In genomic region chr12:100244580-100244979, GRCm38 (mm10) we compare ENCODE assay signal across 13 mouse cellular contexts. TPM values are rescaled to one million over a fixed set of nuclear protein-coding genes. Genes with fewer than 3 reads are reported as not detected.
DNase-seq lines count a peak whose midpoint lies in the region; ATAC-seq and TF ChIP-seq lines count a peak whose summit lies in the region.
"Had no signal": no experiment of that assay in that cellular context is flagged by ENCODE, and none has a peak within 500 bp of the region (broad histone marks: within the 10 kb centered on the region; RNA-seq: fewer than 3 reads in every experiment).

No protein-coding gene starts in this region.

- peaks cover 20% of the 10 kb centered on the region for H3K4me1 ChIP-seq in forebrain, embryonic 13.5 days
- H3K4me1 ChIP-seq in kidney, adult 2 months (ENCODE audit: control insufficient read depth, insufficient read depth, low read length) = no peaks in the 10 kb centered on the region

- ATAC-seq in forebrain, embryonic 13.5 days = peak; percentile 33; the same call in 1 of the 2 replicates

- H3K36me3 ChIP-seq in forebrain, embryonic 13.5 days (ENCODE audit: poor library complexity, severe bottlenecking) = no peaks in the 10 kb centered on the region
- H3K36me3 ChIP-seq in kidney, adult 2 months (ENCODE audit: control insufficient read depth, insufficient read depth, low read length) = no peaks in the 10 kb centered on the region
- H3K36me3 ChIP-seq: limb, embryonic 12.5 days; lung, embryonic 15.5 days had no signal

- H3K27me3 ChIP-seq in forebrain, embryonic 13.5 days = no peaks in the 10 kb centered on the region
- H3K27me3 ChIP-seq in kidney, adult 2 months (replicated peaks; ENCODE audit: control insufficient read depth, insufficient read depth, low read length) = peaks cover 1% of the 10 kb centered on the region; the same call in 1 of the 2 replicates
- H3K27me3 ChIP-seq: limb, embryonic 12.5 days; lung, embryonic 15.5 days had no signal

- peak overlapping the region; percentile 17 for H3K9ac ChIP-seq in forebrain, embryonic 13.5 days
- H3K9ac ChIP-seq: limb, embryonic 12.5 days; lung, embryonic 15.5 days had no signal

- peak; percentile 76 to 86 for DNase-seq in right cerebral cortex, postnatal 10 days (ENCODE audit: low spot score in 2 of 2)
- DNase-seq in right cerebral cortex, postnatal 4 days = no peak
- DNase-seq in mesoderm, embryonic 11.5 days (ENCODE audit: low read depth, low spot score) = peak; percentile 37
- no peak for DNase-seq in kidney, adult 9 months
- DNase-seq in ovary, adult 18-20 months (ENCODE audit: low spot score) = no peak
- DNase-seq in kidney, adult 2 months = no peak
- DNase-seq: heart, postnatal 10 days; kidney, postnatal 36 days; thymus, postnatal 25 days had no signal

- H3K4me3 ChIP-seq in forebrain, embryonic 13.5 days = no peak overlapping the region
- H3K4me3 ChIP-seq in kidney, adult 2 months (ENCODE audit: insufficient read depth, low read depth, low read length) = no peak overlapping the region
- H3K4me3 ChIP-seq: limb, embryonic 12.5 days; lung, embryonic 15.5 days; myocyte had no signal

- H3K9me3 ChIP-seq in forebrain, embryonic 13.5 days (replicated peaks) = no peaks in the 10 kb centered on the region
- H3K9me3 ChIP-seq: limb, embryonic 12.5 days; lung, embryonic 15.5 days had no signal

- no peak overlapping the region for H3K4me2 ChIP-seq in forebrain, embryonic 13.5 days
- H3K4me2 ChIP-seq: limb, embryonic 12.5 days; lung, embryonic 15.5 days had no signal

- no peak for TF ChIP-seq CTCF in kidney, adult 2 months (conservative IDR thresholded peaks at IDR 0.05; ENCODE audit: insufficient read depth, insufficient read length, low read depth, low read length)

- TF ChIP-seq POLR2A in kidney, adult 2 months (IDR thresholded peaks at IDR 0.05; ENCODE audit: low read depth, low read length) = no peak

- H3K27ac ChIP-seq in forebrain, embryonic 13.5 days = peak overlapping the region; percentile 77
- H3K27ac ChIP-seq in kidney, adult 2 months (ENCODE audit: insufficient read depth, low read depth, low read length) = no peak overlapping the region
- H3K27ac ChIP-seq: limb, embryonic 12.5 days; lung, embryonic 15.5 days had no signal

- 15% methylated on average over 5 of the region's 5 CpGs for WGBS in forebrain, embryonic 13.5 days
- WGBS in kidney, adult 2 months = 72% methylated on average over 5 of the region's 5 CpGs

RNA-seq across cellular contexts. Expression of gene Calm1, which starts 45.3 kb away (rescaled TPM):
- polyA plus RNA-seq in forebrain, embryonic 13.5 days (2015; fragmentation: Nextera tagmentation; extraction: Ambion mirVana) = 1,816 and 2,096 TPM in 2 replicates
- 133 and 185 TPM in 2 replicates for polyA plus RNA-seq in kidney, adult 2 months (2012; rRNA removed)

Comparison
In these comparisons a context has a peak if more than half of its experiments do, and no peak if none do; other contexts are left out.
1. DNase-seq: peak in right cerebral cortex, postnatal 10 days (2 of 2) and mesoderm, embryonic 11.5 days (single experiment); none in right cerebral cortex, postnatal 4 days (single experiment), kidney, adult 9 months (single experiment), ovary, adult 18-20 months (single experiment) and kidney, adult 2 months (single experiment).